Mouse (Mus musculus) megakaryocyte, embryonic 14.5 days (primary cell): ENCODE data around the gene Gm10128. TPM values are rescaled to one million over a fixed set of nuclear protein-coding genes. Genes with fewer than 3 reads are reported as not detected.
"Not testable (repeated sequence)": the region's sequence is repeated elsewhere in the genome, so short reads cannot be mapped to it uniquely, and the experiment has no call there.

Experiments used
- H3K27me3 ChIP-seq: replicated peaks from 2 replicates; pipeline ENCODE3; 2012; ENCODE audit warnings: inconsistent platforms
- H3K36me3 ChIP-seq: replicated peaks from 2 replicates; pipeline ENCODE3; 2012; ENCODE audit warnings: low read length, inconsistent platforms, mixed read lengths
- H3K4me1 ChIP-seq: 2 replicates; pipeline ENCODE4 v1.6.1; 2012; ENCODE audit warnings: inconsistent platforms
- H3K4me3 ChIP-seq: replicated peaks from 2 replicates; pipeline ENCODE3; 2012; ENCODE audit warnings: moderate library complexity, mild to moderate bottlenecking, inconsistent platforms
- H3K9me3 ChIP-seq: 2 replicates; pipeline ENCODE4 v1.6.1; 2012; ENCODE audit warnings: inconsistent platforms
- polyA plus RNA-seq: library from polyadenylated mRNA; stranded (reverse); fragments of >175 nt; gene quantifications from 2 replicates; pipeline ENCODE4 v1.2.3, GENCODE M21; 2012; ENCODE audit warnings: low replicate concordance; ENCODE audit not compliant: insufficient read depth

Gm10128 gene
- not detected in 2 replicates for polyA plus RNA-seq

- not testable (repeated sequence) for H3K4me3 ChIP-seq, H3K36me3 ChIP-seq, H3K4me1 ChIP-seq, H3K27me3 ChIP-seq, H3K9me3 ChIP-seq
Measured at GRCm38 (mm10) chr14:7643872-7644271, at the start of gene Gm10128. Gene Gm10128 (minus strand): TSS chr14:7643972.

GRCm38 (mm10) chr14:7681170-7681569 lies 37.4 kb upstream of the Gm10128 start:
- H3K27me3 ChIP-seq, H3K9me3 ChIP-seq: not testable (repeated sequence)

GRCm38 (mm10) chr14:7662491-7662890 lies 18.7 kb upstream of the Gm10128 start:
- not testable (repeated sequence) for H3K36me3 ChIP-seq, H3K27me3 ChIP-seq, H3K4me3 ChIP-seq, H3K9me3 ChIP-seq, H3K4me1 ChIP-seq

More at GRCm38 (mm10) chr14:7681170-7681569, 37.4 kb upstream of the Gm10128 start:
- H3K36me3 ChIP-seq, H3K4me1 ChIP-seq, H3K4me3 ChIP-seq: not testable (repeated sequence)

GRCm38 (mm10) chr14:7658101-7659074 lies 14.6 kb upstream of the Gm10128 start:
- not testable (repeated sequence) for H3K4me3 ChIP-seq, H3K4me1 ChIP-seq, H3K9me3 ChIP-seq

GRCm38 (mm10) chr14:7657456-7657855 lies 13.7 kb upstream of the Gm10128 start:
- H3K4me3 ChIP-seq, H3K4me1 ChIP-seq, H3K27me3 ChIP-seq, H3K36me3 ChIP-seq, H3K9me3 ChIP-seq: not testable (repeated sequence)

More at GRCm38 (mm10) chr14:7658101-7659074, 14.6 kb upstream of the Gm10128 start:
- not testable (repeated sequence) for H3K36me3 ChIP-seq, H3K27me3 ChIP-seq

GRCm38 (mm10) chr14:7595492-7595891 lies 48.3 kb downstream of the Gm10128 start, which contains the start of gene Gm10338:
Gene Gm10338 (minus strand): TSS chr14:7595592.
- H3K4me3 ChIP-seq, H3K27me3 ChIP-seq, H3K9me3 ChIP-seq, H3K36me3 ChIP-seq, H3K4me1 ChIP-seq: not testable (repeated sequence)

Other genes starting within 250 kb of the Gm10128 start
- not detected in 2 replicates for gene Gm3755, start 193.1 kb downstream of the Gm10128 start, polyA plus RNA-seq
- gene Gm3752, start 160.2 kb downstream of the Gm10128 start, polyA plus RNA-seq = not detected in 2 replicates
- not detected in 2 replicates for gene Gm3558, start 75.4 kb downstream of the Gm10128 start, polyA plus RNA-seq
- not detected in 2 replicates for gene Gm10338, start 48.4 kb downstream of the Gm10128 start, polyA plus RNA-seq
- gene Gm26661, start 147.6 kb upstream of the Gm10128 start, polyA plus RNA-seq = not detected in 2 replicates
- gene Flnb, start 174.0 kb upstream of the Gm10128 start, polyA plus RNA-seq = 0.17 and 4.2 TPM in 2 replicates